Mouse (Mus musculus): Measurements from ENCODE around the gene Arvcf.
A peak's percentile ranks its signal among the peaks of the same experiment; 100 is the strongest.

The Arvcf gene

GRCm38 (mm10) chr16:18387704-18388582 is 40.0 kb downstream of the Arvcf start:
- DNase-seq (ENCODE audit: low read depth, low spot score) = no peak

- no peak for DNase-seq (ENCODE audit: low read depth, low spot score)
Observed at GRCm38 (mm10) chr16:18388583-18389435, 40.8 kb downstream of the Arvcf start.

- DNase-seq (ENCODE audit: low read depth, low spot score) = no peak
Observed at GRCm38 (mm10) chr16:18390399-18390798, 42.4 kb downstream of the Arvcf start.

- DNase-seq (ENCODE audit: low read depth, low spot score) = no peak
Observed at GRCm38 (mm10) chr16:18391127-18391526, 43.1 kb downstream of the Arvcf start.

- no peak for DNase-seq (ENCODE audit: low read depth, low spot score)
Observed at GRCm38 (mm10) chr16:18391728-18392127, 43.7 kb downstream of the Arvcf start.

GRCm38 (mm10) chr16:18392469-18393426 is 44.8 kb downstream of the Arvcf start:
- peak; percentile 80 for DNase-seq (ENCODE audit: low read depth, low spot score)

- DNase-seq (ENCODE audit: low read depth, low spot score) = no peak
Observed at GRCm38 (mm10) chr16:18393595-18393994, 45.6 kb downstream of the Arvcf start.

- DNase-seq (ENCODE audit: low read depth, low spot score) = no peak
Observed at GRCm38 (mm10) chr16:18394056-18394455, 46.1 kb downstream of the Arvcf start.

- DNase-seq (ENCODE audit: low read depth, low spot score) = no peak
Observed at GRCm38 (mm10) chr16:18394777-18395619, 47.0 kb downstream of the Arvcf start.

GRCm38 (mm10) chr16:18395620-18396036 is 47.6 kb downstream of the Arvcf start:
- DNase-seq (ENCODE audit: low read depth, low spot score) = no peak

GRCm38 (mm10) chr16:18396201-18396600 is 48.2 kb downstream of the Arvcf start:
- DNase-seq (ENCODE audit: low read depth, low spot score) = no peak

- no peak for DNase-seq (ENCODE audit: low read depth, low spot score)
Observed at GRCm38 (mm10) chr16:18396791-18397621, 49.0 kb downstream of the Arvcf start.

GRCm38 (mm10) chr16:18400028-18400427 is 52.0 kb downstream of the Arvcf start:
- no peak for DNase-seq (ENCODE audit: low read depth, low spot score)

GRCm38 (mm10) chr16:18400472-18401216 is 52.7 kb downstream of the Arvcf start:
- no peak for DNase-seq (ENCODE audit: low read depth, low spot score)

GRCm38 (mm10) chr16:18403285-18403684 is 55.3 kb downstream of the Arvcf start:
- no peak for DNase-seq (ENCODE audit: low read depth, low spot score)

- DNase-seq (ENCODE audit: low read depth, low spot score) = no peak
Observed at GRCm38 (mm10) chr16:18405091-18405854, 57.3 kb downstream of the Arvcf start.

GRCm38 (mm10) chr16:18405876-18406275 is 57.9 kb downstream of the Arvcf start:
- DNase-seq (ENCODE audit: low read depth, low spot score) = no peak

- peak; percentile 53 for DNase-seq (ENCODE audit: low read depth, low spot score)
Observed at GRCm38 (mm10) chr16:18406293-18406692, 58.3 kb downstream of the Arvcf start.

Measured in CD4-positive helper T cell, adult 2 months (primary cell).